In genomic region chr1:59613795-59614194, GRCm38 (mm10) we compare ENCODE assay signal across 10 mouse cellular contexts. TPM values are rescaled to one million over a fixed set of nuclear protein-coding genes. Genes with fewer than 3 reads are reported as not detected.
DNase-seq lines count a peak whose midpoint lies in the region; ATAC-seq lines count a peak whose summit lies in the region.
"Had no signal": no experiment of that assay in that cellular context is flagged by ENCODE, and none has a peak within 500 bp of the region (broad histone marks: within the 10 kb centered on the region; RNA-seq: fewer than 3 reads in every experiment).

No protein-coding gene starts in this region.

- H3K4me1 ChIP-seq in embryonic facial prominence, embryonic 11.5 days (ENCODE audit: control insufficient read depth, insufficient read depth, low read length): no peaks in the 10 kb centered on the region
- H3K4me1 ChIP-seq: embryonic facial prominence, embryonic 12.5 days; limb, embryonic 12.5 days had no signal

- H3K4me2 ChIP-seq in embryonic facial prominence, embryonic 11.5 days (ENCODE audit: low read depth, low read length): no peak overlapping the region
- H3K4me2 ChIP-seq: embryonic facial prominence, embryonic 12.5 days; limb, embryonic 12.5 days had no signal

- H3K27me3 ChIP-seq in embryonic facial prominence, embryonic 11.5 days (ENCODE audit: control insufficient read depth, insufficient read depth, low read length): no peaks in the 10 kb centered on the region
- H3K27me3 ChIP-seq: embryonic facial prominence, embryonic 12.5 days; limb, embryonic 12.5 days had no signal

- H3K9me3 ChIP-seq in embryonic facial prominence, embryonic 11.5 days (replicated peaks; ENCODE audit: control insufficient read depth, low read length): no peaks in the 10 kb centered on the region
- H3K9me3 ChIP-seq: embryonic facial prominence, embryonic 12.5 days; limb, embryonic 12.5 days had no signal

- H3K9ac ChIP-seq in embryonic facial prominence, embryonic 11.5 days (replicated peaks; ENCODE audit: low read length): no peak overlapping the region
- H3K9ac ChIP-seq: embryonic facial prominence, embryonic 12.5 days; limb, embryonic 12.5 days had no signal

- H3K27ac ChIP-seq in embryonic facial prominence, embryonic 11.5 days (replicated peaks; ENCODE audit: low read depth, low read length): no peak overlapping the region
- H3K27ac ChIP-seq: embryonic facial prominence, embryonic 12.5 days; limb, embryonic 12.5 days had no signal

- 44% methylated on average over 6 of the region's 6 CpGs for WGBS in embryonic facial prominence, embryonic 11.5 days
- 54% methylated on average over 6 of the region's 6 CpGs for WGBS in large intestine, adult 2 months

- DNase-seq in heart, postnatal 10 days: peak; percentile 49 to 75
- no peak for DNase-seq in heart, adult 8-10 months (ENCODE audit: low spot score)
- DNase-seq in CD4-positive helper T cell, adult 2 months (ENCODE audit: low read depth, low spot score): peak; percentile 55
- peak; percentile 55 for DNase-seq in adrenal gland, adult 2 months
- DNase-seq in embryonic facial prominence, embryonic 11.5 days (ENCODE audit: low spot score): peak; percentile 75
- peak; percentile 8 for DNase-seq in large intestine, adult 2 months (ENCODE audit: low read depth, low spot score)
- peak; percentile 74 for DNase-seq in naive thymus-derived CD4-positive, alpha-beta T cell, adult 2 months (ENCODE audit: low read depth)
- peak; percentile 77 for DNase-seq in thymus, postnatal 14 days

- no peak for ATAC-seq in embryonic facial prominence, embryonic 11.5 days (replicated peaks; ENCODE audit: insufficient number of reproducible peaks, low FRiP score, low TSS enrichment, low read depth)

- H3K4me3 ChIP-seq in embryonic facial prominence, embryonic 11.5 days (ENCODE audit: low read depth, low read length): no peak overlapping the region
- H3K4me3 ChIP-seq: embryonic facial prominence, embryonic 12.5 days; limb, embryonic 12.5 days had no signal

- intact Hi-C loops in heart, postnatal 10 days (cut with DNase I): no loop called here

- no peaks in the 10 kb centered on the region for H3K36me3 ChIP-seq in embryonic facial prominence, embryonic 11.5 days (replicated peaks; ENCODE audit: control insufficient read depth, insufficient read depth, low read depth, low read length)
- H3K36me3 ChIP-seq: embryonic facial prominence, embryonic 12.5 days; limb, embryonic 12.5 days had no signal

RNA-seq across cellular contexts. Expression of gene Sumo1, which starts 56.8 kb away (rescaled TPM):
- 10 to 100 TPM; 62.5 to 73.8 TPM for total RNA-seq in heart, postnatal 10 days (2021)
- total RNA-seq in heart, adult 8-10 months (2022): 10 to 100 TPM; 57.1 to 62.9 (median 62.1) TPM
- total RNA-seq in adrenal gland, adult 2 months (2021): 100 to 1,000 TPM; 112 to 132 TPM
- 3.4 and 3.8 TPM in 2 replicates for polyA plus RNA-seq in adrenal gland, adult 2 months (2012; rRNA removed)
- 639 and 717 TPM in 2 replicates for polyA plus RNA-seq in embryonic facial prominence, embryonic 11.5 days (2014; fragmentation: Nextera tagmentation; extraction: Ambion mirVana)
- 18.2 and 21.3 TPM in 2 replicates for polyA plus RNA-seq in large intestine, adult 2 months (2012; rRNA removed)
